Mouse (Mus musculus) limb, embryonic 11.5 days (tissue): ENCODE measurements at regions not wholly inside any gene's neighbourhood (a gene's known extent, or its start where the extent isn't known, plus 50 kb on each side); places are given as distances from the start of the nearest gene placed in this dataset.
"Not testable (repeated sequence)": the region's sequence is repeated elsewhere in the genome, so short reads cannot be mapped to it uniquely, and the experiment has no call there.

Source experiments
- ATAC-seq: fragments of 200-750 bp; cut with Nextera tagmentation; 2 replicates; pipeline ENCODE4 v1.8.0; 2017; ENCODE audit warnings: low read depth; ENCODE audit not compliant: insufficient number of reproducible peaks, low FRiP score, low TSS enrichment
- DNase-seq: peaks from one replicate; pipeline ENCODE4 v3.0.0-alpha.2; 2015; ENCODE audit warnings: low spot score
- H3K27ac ChIP-seq: fragments of 300-500 bp; sonication (generic); replicated peaks from 2 replicates; pipeline ENCODE4 v1.5.1; 2014; ENCODE audit warnings: low read depth, mild to moderate bottlenecking, low read length
- H3K27me3 ChIP-seq: fragments of 300-500 bp; sonication (generic); 2 replicates; pipeline ENCODE4 v1.6.1; 2014; ENCODE audit warnings: mild to moderate bottlenecking, low read length, mixed read lengths; ENCODE audit not compliant: control insufficient read depth, insufficient read depth
- H3K36me3 ChIP-seq: fragments of 300-500 bp; sonication (generic); 2 replicates; pipeline ENCODE4 v1.6.1; 2014; ENCODE audit warnings: mild to moderate bottlenecking, low read length, moderate library complexity, mixed read lengths; ENCODE audit not compliant: control insufficient read depth, insufficient read depth
- H3K4me1 ChIP-seq: fragments of 300-500 bp; sonication (generic); 2 replicates; pipeline ENCODE4 v1.6.1; 2014; ENCODE audit warnings: low read length, mixed read lengths; ENCODE audit not compliant: control insufficient read depth, insufficient read depth
- H3K4me2 ChIP-seq: fragments of 300-500 bp; sonication (generic); 2 replicates; pipeline ENCODE4 v1.6.1; 2014; ENCODE audit warnings: low read depth, mild to moderate bottlenecking, moderate library complexity; ENCODE audit not compliant: severe bottlenecking
- H3K4me3 ChIP-seq: fragments of 300-500 bp; sonication (generic); 2 replicates; pipeline ENCODE4 v1.5.1; 2014; ENCODE audit warnings: low read depth, low read length
- H3K9ac ChIP-seq: fragments of 300-500 bp; sonication (generic); 2 replicates; pipeline ENCODE4 v1.6.1; 2014; ENCODE audit warnings: mild to moderate bottlenecking, low read length
- H3K9me3 ChIP-seq: fragments of 300-500 bp; sonication (generic); 2 replicates; pipeline ENCODE4 v1.6.1; 2016; ENCODE audit warnings: low read length; ENCODE audit not compliant: control insufficient read depth
- WGBS: fragments of 180-500 bp; shearing (Covaris S2); extraction: QIAGEN DNeasy Blood & Tissue Kit; methylation state at CpG from one replicate; pipeline ENCODE4 v1.1.7; 2014; 5-methylcytosine and 5-hydroxymethylcytosine counted together

- no peak overlapping the region for H3K4me3 ChIP-seq
- DNase-seq (no peak), ATAC-seq (no peak)
- H3K36me3 ChIP-seq, result no peaks in the 10 kb centered on the region
- H3K27ac ChIP-seq, result no peak overlapping the region
- H3K27me3 ChIP-seq, result no peaks in the 10 kb centered on the region
- H3K4me2 ChIP-seq, result no peak overlapping the region
- H3K9me3 ChIP-seq, result no peaks in the 10 kb centered on the region
- no peak overlapping the region for H3K9ac ChIP-seq
- H3K4me1 ChIP-seq, result 0 out of 2 replicates have a peak, but pooled peaks cover 2% of the 10 kb centered on the region
- WGBS, result 72% methylated on average over 4 of the region's 4 CpGs
These were observed 475.0 kb upstream of the Cdh5 start for GRCm38 (mm10) chr8:103626446-103626845.

- 89% methylated on average over 6 of the region's 6 CpGs for WGBS
- ATAC-seq (no peak), DNase-seq (peak; percentile 19)
- Histone ChIP-seq H3K4me2 (no peak overlapping the region), H3K4me3 (no peak overlapping the region), H3K36me3 (no peaks in the 10 kb centered on the region), H3K9me3 (no peaks in the 10 kb centered on the region), H3K27ac (no peak overlapping the region), H3K9ac (no peak overlapping the region), H3K27me3 (no peaks in the 10 kb centered on the region), H3K4me1 (no peaks in the 10 kb centered on the region)
These were observed 468.9 kb upstream of the Cdh5 start for GRCm38 (mm10) chr8:103632543-103632942.

- DNase-seq (no peak), ATAC-seq (no peak)
- 32% methylated on average over 14 of the region's 14 CpGs for WGBS
- Histone ChIP-seq H3K4me1 (no peaks in the 10 kb centered on the region), H3K27me3 (no peaks in the 10 kb centered on the region), H3K9me3 (no peaks in the 10 kb centered on the region), H3K4me2 (no peak overlapping the region), H3K9ac (no peak overlapping the region), H3K4me3 (no peak overlapping the region), H3K27ac (no peak overlapping the region), H3K36me3 (no peaks in the 10 kb centered on the region)
These were observed 466.5 kb upstream of the Cdh5 start for GRCm38 (mm10) chr8:103634951-103635350.

- Histone ChIP-seq H3K36me3 (no peaks in the 10 kb centered on the region), H3K4me3 (no peak overlapping the region), H3K4me2 (no peak overlapping the region), H3K27ac (no peak overlapping the region), H3K9ac (no peak overlapping the region), H3K27me3 (no peaks in the 10 kb centered on the region), H3K4me1 (no peaks in the 10 kb centered on the region), H3K9me3 (no peaks in the 10 kb centered on the region)
- DNase-seq (no peak), ATAC-seq (no peak)
- 94% methylated on average over 2 of the region's 2 CpGs for WGBS
These were observed 457.8 kb upstream of the Cdh5 start for GRCm38 (mm10) chr8:103643621-103644020.

GRCm38 (mm10) chr8:103644106-103644505, 457.3 kb upstream of the Cdh5 start:
- 80% methylated on average over 6 of the region's 6 CpGs for WGBS
- DNase-seq, result no peak
- H3K9me3 ChIP-seq, result no peaks in the 10 kb centered on the region

GRCm38 (mm10) chr8:103644845-103645244, 456.6 kb upstream of the Cdh5 start:
- no peak overlapping the region for H3K4me3 ChIP-seq
- WGBS, result 89% methylated on average over 3 of the region's 3 CpGs
- no peaks in the 10 kb centered on the region for H3K4me1 ChIP-seq
- no peaks in the 10 kb centered on the region for H3K27me3 ChIP-seq
- ATAC-seq (no peak), DNase-seq (no peak)
- H3K9ac ChIP-seq, result no peak overlapping the region
- H3K9me3 ChIP-seq, result no peaks in the 10 kb centered on the region
- no peak overlapping the region for H3K27ac ChIP-seq
- H3K36me3 ChIP-seq, result no peaks in the 10 kb centered on the region
- no peak overlapping the region for H3K4me2 ChIP-seq

More at GRCm38 (mm10) chr8:103644106-103644505, 457.3 kb upstream of the Cdh5 start:
- Histone ChIP-seq H3K4me2 (no peak overlapping the region), H3K27ac (no peak overlapping the region), H3K4me1 (no peaks in the 10 kb centered on the region), H3K27me3 (no peaks in the 10 kb centered on the region), H3K4me3 (no peak overlapping the region), H3K36me3 (no peaks in the 10 kb centered on the region), H3K9ac (no peak overlapping the region)
- no peak for ATAC-seq

GRCm38 (mm10) chr8:103664796-103665195, 436.6 kb upstream of the Cdh5 start:
- no peak overlapping the region for H3K27ac ChIP-seq
- H3K9me3 ChIP-seq, result no peaks in the 10 kb centered on the region
- 94% methylated on average over 1 of the region's 1 CpGs for WGBS
- DNase-seq (no peak), ATAC-seq (no peak)
- no peaks in the 10 kb centered on the region for H3K27me3 ChIP-seq
- H3K9ac ChIP-seq, result no peak overlapping the region
- H3K4me2 ChIP-seq, result no peak overlapping the region
- H3K4me3 ChIP-seq, result no peak overlapping the region
- no peaks in the 10 kb centered on the region for H3K4me1 ChIP-seq
- H3K36me3 ChIP-seq, result no peaks in the 10 kb centered on the region

GRCm38 (mm10) chr8:103686233-103686632, 415.2 kb upstream of the Cdh5 start:
- 82% methylated on average over 5 of the region's 5 CpGs for WGBS
- DNase-seq, result peak; percentile 29
- ATAC-seq, H3K4me2 ChIP-seq, H3K9me3 ChIP-seq, H3K36me3 ChIP-seq, H3K9ac ChIP-seq, H3K4me1 ChIP-seq, H3K27me3 ChIP-seq, H3K27ac ChIP-seq, H3K4me3 ChIP-seq: not testable (repeated sequence)

- H3K4me1 ChIP-seq, result peaks cover 9% of the 10 kb centered on the region
- no peak for ATAC-seq
- WGBS, result 60% methylated on average over 1 of the region's 1 CpGs
These were observed 411.0 kb upstream of the Cdh5 start for GRCm38 (mm10) chr8:103690438-103690837.

More at GRCm38 (mm10) chr8:103690438-103690837, 411.0 kb upstream of the Cdh5 start:
- DNase-seq, result no peak
- Histone ChIP-seq H3K36me3 (no peaks in the 10 kb centered on the region), H3K4me2 (no peak overlapping the region), H3K9me3 (no peaks in the 10 kb centered on the region), H3K4me3 (no peak overlapping the region), H3K27me3 (no peaks in the 10 kb centered on the region), H3K9ac (no peak overlapping the region), H3K27ac (no peak overlapping the region)
